Mouse (Mus musculus) forebrain, embryonic 12.5 days (tissue): ENCODE results near the gene Evi5l. TPM values are rescaled to one million over a fixed set of nuclear protein-coding genes. Genes with fewer than 3 reads are reported as not detected.

Experiments used
- ATAC-seq: fragments of 200-750 bp; cut with Nextera tagmentation; 2 replicates; pipeline ENCODE4 v1.8.0; 2017; ENCODE audit warnings: moderate TSS enrichment; ENCODE audit not compliant: low FRiP score
- H3K27ac ChIP-seq: fragments of 300-500 bp; sonication (generic); 2 replicates; pipeline ENCODE4 v1.5.1; 2016; ENCODE audit warnings: mild to moderate bottlenecking
- H3K27me3 ChIP-seq: fragments of 300-500 bp; sonication (generic); 2 replicates; pipeline ENCODE4 v1.6.1; 2016; ENCODE audit warnings: mild to moderate bottlenecking
- H3K36me3 ChIP-seq: fragments of 300-500 bp; sonication (generic); replicated peaks from 2 replicates; pipeline ENCODE4 v1.6.1; 2016; ENCODE audit warnings: mild to moderate bottlenecking
- H3K4me1 ChIP-seq: fragments of 300-500 bp; sonication (generic); 2 replicates; pipeline ENCODE4 v1.6.1; 2016
- H3K4me2 ChIP-seq: fragments of 300-500 bp; sonication (generic); 2 replicates; pipeline ENCODE4 v1.6.1; 2016; ENCODE audit warnings: mild to moderate bottlenecking, moderate library complexity
- H3K4me3 ChIP-seq: fragments of 300-500 bp; sonication (generic); replicated peaks from 2 replicates; pipeline ENCODE4 v1.5.1; 2016; ENCODE audit warnings: mild to moderate bottlenecking
- H3K9ac ChIP-seq: fragments of 300-500 bp; sonication (generic); 2 replicates; pipeline ENCODE4 v1.6.1; 2016; ENCODE audit warnings: mild to moderate bottlenecking
- H3K9me3 ChIP-seq: fragments of 300-500 bp; sonication (generic); 2 replicates; pipeline ENCODE4 v1.6.1; 2016
- WGBS: fragments of 180-500 bp; shearing (Covaris S2); methylation state at CpG from one replicate; pipeline ENCODE4 v1.1.7; 2016; 5-methylcytosine and 5-hydroxymethylcytosine counted together
- polyA plus RNA-seq: library from polyadenylated mRNA; unstranded; fragments of >200 nt; fragmentation: Nextera tagmentation; extraction: Ambion mirVana; gene quantifications from 2 replicates; pipeline ENCODE4 v1.2.1, GENCODE M21; 2016

The Evi5l gene
- polyA plus RNA-seq, 1 experiment from 2014 or later = 46.9 TPM

DNA sequence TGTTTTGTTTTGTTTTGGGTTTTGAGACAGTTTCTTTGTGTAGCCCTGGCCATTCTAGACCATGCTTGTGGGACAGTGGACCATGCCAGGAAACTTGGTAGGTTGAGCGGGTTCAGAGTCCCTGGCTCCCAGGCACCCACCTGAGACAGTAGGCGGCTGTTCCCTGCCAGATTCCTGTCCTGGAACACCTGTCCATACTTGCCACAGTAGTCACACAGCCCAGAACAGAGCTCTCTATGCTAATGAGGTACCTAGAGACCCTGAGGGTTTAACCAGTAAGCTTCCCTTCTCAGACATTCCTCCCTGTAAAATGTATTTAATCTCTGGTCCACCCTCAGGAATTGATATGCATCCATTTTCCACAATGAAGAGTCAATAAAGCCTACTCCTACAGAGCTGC, 7.7 kb downstream of the Evi5l start:
- no peak for ATAC-seq
- WGBS = 70% methylated on average over 2 of the region's 2 CpGs

DNA sequence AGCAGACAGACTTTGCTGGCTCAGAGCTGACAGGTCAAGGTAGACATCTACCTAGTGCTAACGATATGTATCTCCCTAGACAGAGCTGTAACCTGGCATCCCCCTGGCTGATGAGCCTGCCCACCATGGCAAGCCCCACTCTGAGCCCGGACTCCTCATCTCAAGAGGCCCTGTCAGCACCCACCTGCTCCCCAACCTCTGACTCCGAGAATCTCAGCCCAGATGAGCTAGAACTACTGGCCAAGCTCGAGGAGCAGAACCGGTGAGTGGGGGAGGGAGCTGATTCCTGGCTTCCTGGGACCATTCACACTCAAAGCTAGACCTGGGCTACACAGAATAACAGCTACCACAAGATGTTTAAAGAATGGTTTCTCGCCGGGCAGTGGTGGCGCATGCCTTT, 17.0 kb downstream of the Evi5l start:
- Histone ChIP-seq H3K27me3 (no peaks in the 10 kb centered on the region), H3K4me2 (no peak overlapping the region), H3K4me3 (no peak overlapping the region), H3K36me3 (peaks cover 44% of the 10 kb centered on the region), H3K9me3 (no peaks in the 10 kb centered on the region), H3K9ac (no peak overlapping the region), H3K4me1 (no peaks in the 10 kb centered on the region), H3K27ac (no peak overlapping the region)
- no peak for ATAC-seq
- 90% methylated on average over 8 of the region's 8 CpGs for WGBS

More for the DNA sequence above, 7.7 kb downstream of the Evi5l start:
- Histone ChIP-seq H3K9ac (no peak overlapping the region), H3K4me2 (no peak overlapping the region), H3K4me1 (peaks cover 7% of the 10 kb centered on the region; the same call in 1 of the 2 replicates), H3K36me3 (no peaks in the 10 kb centered on the region; the same call in 1 of the 2 replicates), H3K27ac (no peak overlapping the region), H3K9me3 (no peaks in the 10 kb centered on the region), H3K27me3 (no peaks in the 10 kb centered on the region), H3K4me3 (no peak overlapping the region)

DNA sequence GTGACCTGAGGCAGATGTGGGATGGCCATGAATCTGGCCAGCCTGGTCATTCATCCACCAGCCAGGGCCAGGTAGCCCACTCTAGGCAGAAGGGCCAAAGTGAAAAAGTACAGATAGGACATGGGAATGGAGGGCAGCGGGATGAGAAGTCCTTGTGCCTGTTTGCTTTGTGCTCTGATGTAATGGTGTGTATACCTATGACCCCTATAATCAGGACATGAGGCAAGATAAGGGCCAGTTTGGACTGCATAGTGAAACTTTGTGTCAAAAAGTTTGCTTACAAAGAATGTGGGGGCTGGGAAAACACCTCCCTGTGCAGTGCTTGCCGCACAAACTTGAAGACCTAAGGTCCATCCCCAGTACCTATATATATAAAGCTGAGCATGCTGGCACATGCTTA, 19.8 kb downstream of the Evi5l start:
- H3K36me3 ChIP-seq = peaks cover 47% of the 10 kb centered on the region
- H3K9ac ChIP-seq = no peak overlapping the region
- no peak overlapping the region for H3K27ac ChIP-seq
- WGBS = 95% methylated on average over 2 of the region's 2 CpGs
- H3K27me3 ChIP-seq = no peaks in the 10 kb centered on the region
- H3K4me3 ChIP-seq = no peak overlapping the region
- H3K4me1 ChIP-seq = no peaks in the 10 kb centered on the region
- ATAC-seq = no peak
- H3K4me2 ChIP-seq = no peak overlapping the region
- no peaks in the 10 kb centered on the region for H3K9me3 ChIP-seq

DNA sequence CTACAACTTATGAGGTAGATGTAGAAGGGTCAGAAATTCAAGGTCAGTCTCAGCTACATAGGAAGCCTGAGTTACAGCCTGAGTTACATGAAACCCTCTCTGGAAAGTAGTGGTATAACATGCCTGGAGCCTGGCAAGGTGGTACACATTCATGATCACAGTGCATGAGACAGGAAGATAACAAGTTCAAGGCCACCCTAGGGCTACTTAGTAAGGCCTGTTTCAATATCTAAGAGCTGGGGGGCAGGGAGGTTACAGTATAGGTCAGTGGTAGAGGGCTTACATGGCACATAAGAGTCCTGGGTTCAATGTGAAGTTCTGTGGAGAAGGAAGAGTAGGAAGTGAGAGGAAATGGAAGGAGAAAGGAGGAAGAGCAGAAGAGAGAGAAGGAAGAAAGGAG, 22.2 kb downstream of the Evi5l start:
- Histone ChIP-seq H3K27ac (no peak overlapping the region), H3K9ac (no peak overlapping the region), H3K4me3 (no peak overlapping the region), H3K27me3 (no peaks in the 10 kb centered on the region), H3K36me3 (peaks cover 44% of the 10 kb centered on the region), H3K9me3 (no peaks in the 10 kb centered on the region), H3K4me2 (no peak overlapping the region), H3K4me1 (peaks cover 17% of the 10 kb centered on the region)
- no peak for ATAC-seq

DNA sequence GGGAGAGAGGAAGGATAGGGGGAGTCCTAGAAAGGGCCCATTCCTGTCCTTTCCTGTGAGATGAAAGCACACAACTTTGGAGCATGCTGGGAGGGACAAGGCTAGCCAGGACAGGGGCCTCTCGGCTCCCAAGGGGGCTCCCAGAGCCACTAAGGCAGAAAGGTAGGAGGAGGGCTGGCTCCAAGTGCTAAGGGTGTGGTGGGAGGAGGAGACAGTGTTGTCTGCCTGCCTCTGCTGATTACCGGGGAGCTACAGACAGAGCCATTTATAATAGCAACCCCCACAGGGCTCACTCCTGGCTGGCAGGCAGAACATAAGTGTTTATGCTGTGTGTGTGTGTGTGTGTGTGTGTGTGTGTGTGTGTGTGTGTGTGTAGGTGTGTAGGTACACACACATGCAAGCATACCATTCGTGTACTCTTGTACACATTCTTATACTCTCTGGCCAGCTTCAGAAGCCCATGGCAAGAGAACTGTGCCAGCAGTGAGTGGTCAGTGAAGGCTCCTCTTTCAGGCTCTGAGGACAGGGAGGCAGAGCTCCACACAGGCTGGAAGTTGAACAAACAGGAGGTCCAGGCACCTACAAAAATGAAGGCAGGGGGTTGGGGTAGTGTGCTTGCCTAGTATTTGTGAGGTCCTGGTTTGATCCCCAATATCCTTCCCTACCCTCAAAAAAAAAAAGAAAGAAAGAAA, 22.8 kb downstream of the Evi5l start:
- Histone ChIP-seq H3K9ac (no peak overlapping the region), H3K4me2 (no peak overlapping the region), H3K27me3 (no peaks in the 10 kb centered on the region), H3K9me3 (no peaks in the 10 kb centered on the region), H3K4me3 (no peak overlapping the region), H3K4me1 (peaks cover 18% of the 10 kb centered on the region), H3K36me3 (peaks cover 44% of the 10 kb centered on the region), H3K27ac (no peak overlapping the region)
- WGBS = 38% methylated on average over 3 of the region's 3 CpGs
- ATAC-seq = no peak

DNA sequence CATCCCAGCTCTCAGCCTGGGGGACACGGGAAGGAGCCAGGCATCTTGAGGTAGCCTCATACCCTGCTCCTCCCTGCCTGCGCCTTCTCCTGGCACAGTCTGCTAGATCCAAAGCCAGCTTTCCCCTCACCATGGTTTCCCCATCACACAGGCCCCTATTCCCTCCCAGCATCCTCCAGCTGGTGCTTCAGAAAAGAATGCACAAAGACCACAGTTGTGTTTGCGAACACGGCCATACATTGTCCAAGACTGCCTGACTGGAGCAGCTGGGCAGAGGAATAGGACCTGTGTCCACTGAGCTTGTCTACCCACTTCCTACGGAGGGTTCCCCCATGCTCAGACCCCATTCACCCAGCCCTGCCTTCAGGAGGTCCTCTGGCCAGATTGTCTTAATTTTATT, 25.9 kb downstream of the Evi5l start:
- H3K9ac ChIP-seq = no peak overlapping the region
- no peaks in the 10 kb centered on the region for H3K27me3 ChIP-seq
- H3K36me3 ChIP-seq = peaks cover 19% of the 10 kb centered on the region
- peak; percentile 40 for ATAC-seq
- H3K4me2 ChIP-seq = no peak overlapping the region
- H3K4me3 ChIP-seq = no peak overlapping the region
- peaks cover 18% of the 10 kb centered on the region for H3K4me1 ChIP-seq
- no peaks in the 10 kb centered on the region for H3K9me3 ChIP-seq
- H3K27ac ChIP-seq = peak overlapping the region; percentile 82
- WGBS = 47% methylated on average over 5 of the region's 5 CpGs

DNA sequence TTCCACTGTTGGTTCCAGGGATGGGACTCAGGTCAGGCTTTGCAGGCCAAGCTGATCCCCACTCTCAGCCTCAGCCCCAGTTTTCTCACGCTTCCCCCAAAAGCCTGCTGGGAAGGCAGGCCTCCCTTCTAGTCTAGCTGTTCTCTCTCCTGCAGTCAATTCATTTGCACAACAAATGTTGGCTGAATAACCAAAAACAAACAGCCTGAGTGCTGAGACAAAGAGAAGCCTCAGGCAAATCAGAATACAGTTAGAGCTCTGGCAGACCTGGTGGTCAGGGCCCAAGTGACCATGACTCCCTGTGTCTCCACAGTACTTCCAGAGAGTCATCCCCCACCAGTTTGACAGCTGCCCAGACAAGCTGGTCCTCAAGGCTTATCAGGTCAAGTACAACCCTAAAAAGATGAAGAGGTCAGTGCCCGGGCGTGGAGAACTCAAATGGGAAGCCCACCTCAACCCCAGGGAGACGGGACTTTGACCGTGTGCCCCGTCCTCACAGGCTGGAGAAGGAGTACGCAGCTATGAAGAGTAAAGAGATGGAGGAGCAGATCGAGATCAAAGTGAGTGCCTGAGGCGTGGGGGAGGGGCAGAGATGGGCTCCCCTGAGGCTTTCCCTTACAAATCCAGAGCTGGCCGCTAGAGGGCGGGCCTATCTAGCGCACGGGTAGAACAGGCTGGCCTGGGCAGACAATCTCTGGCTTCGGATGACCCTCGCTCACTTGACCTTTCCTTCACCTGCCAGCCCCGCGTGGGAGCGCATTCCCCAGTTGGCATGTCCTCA, 26.6 kb downstream of the Evi5l start:
- under 1% methylated on average over 18 of the region's 18 CpGs for WGBS
- Histone ChIP-seq H3K27ac (peak overlapping the region; percentile 82), H3K4me3 (peak overlapping the region; percentile 10; the same call in 1 of the 2 replicates), H3K4me1 (peaks cover 18% of the 10 kb centered on the region), H3K27me3 (no peaks in the 10 kb centered on the region), H3K9ac (0 out of 2 replicates have a peak overlapping the region, but pooled peaks have one; percentile 18), H3K9me3 (no peaks in the 10 kb centered on the region), H3K4me2 (peak overlapping the region; percentile 39), H3K36me3 (peaks cover 12% of the 10 kb centered on the region)
- ATAC-seq = peak; percentile 89

DNA sequence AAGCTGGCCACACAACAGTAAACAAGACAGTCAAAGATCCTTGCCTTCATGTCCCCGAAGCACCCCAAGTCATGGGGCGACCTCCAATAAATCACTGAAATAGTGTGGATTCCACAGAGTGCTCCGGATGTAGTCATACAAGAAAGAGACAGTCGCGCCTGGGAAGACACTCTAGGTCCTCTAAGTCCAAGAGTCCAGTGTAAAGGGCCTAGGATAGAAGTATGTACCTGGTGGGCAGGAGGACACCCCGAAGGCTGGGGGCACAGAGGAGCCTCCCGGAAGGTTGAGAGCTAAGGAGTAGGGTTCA, 27.2 kb downstream of the Evi5l start:
- H3K27me3 ChIP-seq = no peaks in the 10 kb centered on the region
- no peak overlapping the region; the same call in 1 of the 2 replicates for H3K9ac ChIP-seq
- H3K4me1 ChIP-seq = peaks cover 18% of the 10 kb centered on the region
- ATAC-seq = peak; percentile 52
- no peaks in the 10 kb centered on the region for H3K9me3 ChIP-seq
- H3K36me3 ChIP-seq = peaks cover 6% of the 10 kb centered on the region
- peak overlapping the region; percentile 39 for H3K4me2 ChIP-seq
- 56% methylated on average over 7 of the region's 7 CpGs for WGBS
- peak overlapping the region; percentile 10; the same call in 1 of the 2 replicates for H3K4me3 ChIP-seq
- H3K27ac ChIP-seq = no peak overlapping the region

DNA sequence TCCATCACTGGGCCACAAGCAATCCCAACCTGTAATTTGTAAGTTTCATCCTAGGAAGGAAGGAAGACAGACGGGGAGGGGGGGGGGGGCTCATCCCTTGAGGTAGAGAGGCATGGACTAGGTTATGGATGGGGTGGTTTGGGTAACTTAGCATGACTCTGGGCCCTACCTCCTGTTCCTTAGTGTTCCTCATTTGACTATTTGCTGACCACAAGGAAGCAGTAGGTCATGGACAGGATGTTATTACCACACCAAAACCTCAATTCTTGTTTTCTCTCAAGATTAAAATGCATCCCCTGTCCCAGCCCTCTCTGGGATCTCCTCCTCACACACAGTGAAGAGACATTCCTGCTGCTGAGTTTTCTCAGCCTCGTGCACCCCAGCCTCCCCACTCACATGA, 35.0 kb downstream of the Evi5l start:
- 72% methylated on average over 2 of the region's 2 CpGs for WGBS
- no peak for ATAC-seq
- no peak overlapping the region for H3K9ac ChIP-seq

DNA sequence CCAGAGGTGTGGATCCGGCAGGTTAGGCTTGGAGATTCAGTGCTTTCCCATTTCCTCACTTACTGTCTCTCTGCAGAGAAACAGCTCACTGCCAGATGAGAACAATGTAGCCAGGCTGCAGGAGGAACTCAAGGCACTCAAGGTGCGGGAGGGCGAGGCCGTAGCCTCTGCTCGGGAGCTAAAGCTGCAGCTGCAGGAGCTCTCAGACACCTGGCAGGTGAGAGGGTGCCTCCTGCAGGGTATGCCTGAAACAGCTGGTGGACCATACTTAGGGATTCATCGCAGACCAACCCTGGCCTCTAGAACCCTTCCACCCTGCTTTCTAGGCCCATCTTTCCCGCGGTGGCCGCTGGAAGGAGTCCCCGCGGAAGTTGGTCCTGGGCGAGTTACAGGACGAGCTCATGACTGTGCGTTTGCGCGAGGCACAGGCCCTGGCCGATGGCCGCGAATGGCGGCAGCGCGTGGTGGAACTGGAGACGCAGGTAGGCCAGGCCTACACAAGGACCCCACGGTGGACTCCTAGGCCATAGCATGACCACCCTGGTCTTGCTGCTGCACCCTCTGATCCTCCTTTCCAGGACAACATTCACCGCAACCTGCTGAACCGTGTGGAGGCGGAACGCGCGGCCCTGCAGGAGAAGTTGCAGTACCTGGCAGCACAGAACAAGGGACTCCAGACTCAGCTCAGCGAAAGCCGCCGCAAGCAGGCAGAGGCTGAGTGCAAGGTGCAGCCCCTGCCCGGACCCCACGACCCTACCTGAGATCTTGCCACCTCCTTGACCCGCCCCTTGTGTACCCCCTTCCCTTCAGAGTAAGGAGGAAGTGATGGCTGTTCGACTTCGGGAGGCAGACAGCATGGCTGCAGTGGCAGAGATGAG, 39.1 kb downstream of the Evi5l start:
- no peaks in the 10 kb centered on the region for H3K9me3 ChIP-seq
- peaks cover 18% of the 10 kb centered on the region for H3K4me1 ChIP-seq
- H3K4me2 ChIP-seq = no peak overlapping the region; the same call in 1 of the 2 replicates
- no peak overlapping the region for H3K9ac ChIP-seq
- peaks cover 45% of the 10 kb centered on the region for H3K27me3 ChIP-seq
- H3K27ac ChIP-seq = no peak overlapping the region
- no peak overlapping the region for H3K4me3 ChIP-seq
- peaks cover 54% of the 10 kb centered on the region for H3K36me3 ChIP-seq
- WGBS = 14% methylated on average over 37 of the region's 38 CpGs
- ATAC-seq = no peak

More for the DNA sequence above, 35.0 kb downstream of the Evi5l start:
- Histone ChIP-seq H3K27ac (no peak overlapping the region), H3K4me2 (no peak overlapping the region), H3K27me3 (peaks cover 31% of the 10 kb centered on the region), H3K9me3 (no peaks in the 10 kb centered on the region), H3K4me3 (no peak overlapping the region), H3K4me1 (peaks cover 9% of the 10 kb centered on the region), H3K36me3 (peaks cover 19% of the 10 kb centered on the region)

DNA sequence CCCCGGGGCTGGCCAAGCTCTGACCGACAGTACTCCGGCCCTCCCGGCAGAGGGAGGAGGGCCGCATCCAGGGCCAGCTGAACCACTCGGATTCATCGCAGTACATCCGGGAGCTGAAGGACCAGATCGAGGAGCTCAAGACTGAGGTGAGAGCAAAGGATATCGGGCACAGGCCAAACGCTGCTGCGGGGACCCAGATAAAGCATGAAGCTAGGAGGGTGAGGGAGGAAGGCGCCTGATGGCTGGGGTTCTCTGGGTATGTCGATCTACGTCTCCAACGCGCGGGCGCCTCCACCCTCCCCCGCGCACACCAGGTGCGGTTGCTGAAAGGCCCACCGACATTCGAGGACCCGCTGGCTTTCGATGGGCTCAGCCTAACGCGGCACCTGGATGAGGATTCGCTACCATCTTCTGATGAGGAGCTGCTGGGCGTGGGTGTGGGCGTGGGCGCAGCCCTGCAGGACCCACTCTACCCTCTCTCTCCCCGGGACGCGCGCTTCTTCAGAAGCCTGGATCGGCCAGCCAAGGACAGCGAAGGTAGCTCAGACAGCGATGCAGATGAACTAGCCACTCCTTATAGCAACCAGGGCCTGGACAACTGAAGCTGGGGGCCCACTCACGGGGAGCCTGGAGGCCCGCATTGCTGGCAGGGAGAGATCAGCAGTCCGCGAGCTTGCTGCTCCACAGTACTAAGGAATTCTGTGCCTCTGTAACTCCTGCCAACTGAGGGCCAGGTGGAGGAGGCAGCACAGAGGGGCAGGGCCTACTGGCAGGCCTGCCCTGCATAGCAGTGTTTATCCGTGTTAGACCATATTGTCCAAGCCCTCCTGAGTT, 40.0 kb downstream of the Evi5l start:
- Histone ChIP-seq H3K9ac (0 out of 2 replicates have a peak overlapping the region, but pooled peaks have one; percentile 7), H3K27ac (no peak overlapping the region), H3K36me3 (peaks cover 61% of the 10 kb centered on the region), H3K9me3 (no peaks in the 10 kb centered on the region), H3K4me2 (peak overlapping the region; percentile 10; the same call in 1 of the 2 replicates), H3K27me3 (peaks cover 45% of the 10 kb centered on the region), H3K4me3 (no peak overlapping the region), H3K4me1 (peaks cover 18% of the 10 kb centered on the region)
- 8% methylated on average over 44 of the region's 44 CpGs for WGBS
- ATAC-seq = no peak; the same call in 1 of the 2 replicates
